Mouse (Mus musculus): ENCODE measurements around the gene Asphd2. TPM values are rescaled to one million over a fixed set of nuclear protein-coding genes. Genes with fewer than 3 reads are reported as not detected.

Asphd2 gene
- polyA plus RNA-seq, 1 experiment from 2014 or later: 106 TPM

DNA sequence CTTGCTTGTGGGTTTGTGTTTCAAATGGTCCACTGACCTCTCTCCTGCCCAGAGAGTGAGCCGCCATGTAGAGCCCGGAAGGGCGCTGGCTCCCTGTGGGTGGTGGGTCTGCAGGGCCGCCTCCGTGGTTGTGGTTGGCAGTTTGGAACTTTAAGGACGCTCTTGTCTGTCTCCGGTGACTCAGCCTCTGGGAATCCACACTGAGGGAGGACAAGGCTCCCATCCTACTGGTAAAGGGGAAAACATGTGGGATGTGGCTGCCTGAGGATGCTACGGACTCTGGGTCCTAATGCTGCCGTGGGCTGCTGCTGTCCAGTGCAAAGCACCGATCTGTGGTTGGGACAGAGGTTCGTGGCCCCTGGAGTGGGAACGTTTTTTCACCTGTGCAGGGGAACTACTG, 26.7 kb downstream of the Asphd2 start:
- H3K9ac ChIP-seq: no peak overlapping the region
- H3K27ac ChIP-seq (replicated peaks): 0 out of 2 replicates have a peak overlapping the region, but pooled peaks have one; percentile 17
- no peak overlapping the region for H3K4me2 ChIP-seq
- H3K27me3 ChIP-seq: no peaks in the 10 kb centered on the region
- H3K36me3 ChIP-seq: peaks cover 35% of the 10 kb centered on the region
- WGBS: 87% methylated on average over 12 of the region's 12 CpGs
- peaks cover 45% of the 10 kb centered on the region for H3K4me1 ChIP-seq (replicated peaks)
- ATAC-seq (ENCODE audit: low FRiP score, low read depth): no peak
- no peaks in the 10 kb centered on the region for H3K9me3 ChIP-seq
- no peak overlapping the region for H3K4me3 ChIP-seq

DNA sequence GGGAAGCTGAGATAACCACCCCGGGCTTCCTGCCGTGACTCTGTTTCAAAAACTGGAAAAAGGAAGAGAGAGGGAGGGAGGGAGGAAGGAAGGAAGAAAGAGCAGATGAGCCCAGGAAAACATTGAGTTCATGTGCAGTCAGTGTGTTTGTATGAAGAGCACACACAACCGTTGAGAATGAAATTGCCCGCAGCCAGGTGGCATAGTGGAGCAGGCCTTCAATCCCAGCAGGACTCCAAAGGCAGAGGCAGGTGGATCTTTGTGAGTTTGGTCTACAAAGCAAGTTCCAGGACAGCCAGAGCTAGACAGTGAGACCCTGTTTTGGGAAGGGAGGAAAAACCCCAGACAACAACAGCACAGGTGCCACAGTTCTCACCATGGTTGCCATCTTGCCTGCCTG, 27.3 kb downstream of the Asphd2 start:
- Histone ChIP-seq H3K4me2 (no peak overlapping the region), H3K27me3 (no peaks in the 10 kb centered on the region), H3K9me3 (no peaks in the 10 kb centered on the region), H3K4me1 (replicated peaks) (peaks cover 39% of the 10 kb centered on the region), H3K4me3 (no peak overlapping the region), H3K9ac (no peak overlapping the region), H3K27ac (replicated peaks) (no peak overlapping the region), H3K36me3 (peaks cover 35% of the 10 kb centered on the region)
- no peak for ATAC-seq (ENCODE audit: low FRiP score, low read depth)
- 84% methylated on average over 4 of the region's 4 CpGs for WGBS

DNA sequence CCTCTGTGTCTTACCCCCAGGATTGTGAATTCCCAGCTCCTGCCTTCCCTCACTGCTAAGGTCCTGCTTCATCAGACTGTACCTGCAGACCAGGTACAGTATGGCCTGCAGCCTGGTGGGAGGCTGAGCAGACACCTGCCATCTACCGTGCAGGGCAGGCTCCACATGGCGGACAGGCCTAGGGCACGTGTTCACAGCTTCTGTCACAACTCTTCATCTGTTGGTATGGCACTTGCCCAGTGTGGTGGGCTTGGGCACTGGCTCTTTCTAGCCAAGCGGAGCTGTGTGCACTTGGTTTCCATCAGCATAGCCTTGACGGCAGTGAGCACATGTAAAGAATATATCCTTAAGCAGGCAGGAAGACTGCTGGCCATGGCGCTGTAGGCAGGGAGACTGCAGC, 27.8 kb downstream of the Asphd2 start:
- Histone ChIP-seq H3K4me1 (replicated peaks) (peaks cover 34% of the 10 kb centered on the region), H3K27ac (replicated peaks) (no peak overlapping the region), H3K36me3 (peaks cover 40% of the 10 kb centered on the region), H3K27me3 (no peaks in the 10 kb centered on the region), H3K4me3 (no peak overlapping the region), H3K9me3 (no peaks in the 10 kb centered on the region), H3K9ac (no peak overlapping the region), H3K4me2 (no peak overlapping the region)
- no peak for ATAC-seq (ENCODE audit: low FRiP score, low read depth)
- WGBS: 98% methylated on average over 6 of the region's 6 CpGs

DNA sequence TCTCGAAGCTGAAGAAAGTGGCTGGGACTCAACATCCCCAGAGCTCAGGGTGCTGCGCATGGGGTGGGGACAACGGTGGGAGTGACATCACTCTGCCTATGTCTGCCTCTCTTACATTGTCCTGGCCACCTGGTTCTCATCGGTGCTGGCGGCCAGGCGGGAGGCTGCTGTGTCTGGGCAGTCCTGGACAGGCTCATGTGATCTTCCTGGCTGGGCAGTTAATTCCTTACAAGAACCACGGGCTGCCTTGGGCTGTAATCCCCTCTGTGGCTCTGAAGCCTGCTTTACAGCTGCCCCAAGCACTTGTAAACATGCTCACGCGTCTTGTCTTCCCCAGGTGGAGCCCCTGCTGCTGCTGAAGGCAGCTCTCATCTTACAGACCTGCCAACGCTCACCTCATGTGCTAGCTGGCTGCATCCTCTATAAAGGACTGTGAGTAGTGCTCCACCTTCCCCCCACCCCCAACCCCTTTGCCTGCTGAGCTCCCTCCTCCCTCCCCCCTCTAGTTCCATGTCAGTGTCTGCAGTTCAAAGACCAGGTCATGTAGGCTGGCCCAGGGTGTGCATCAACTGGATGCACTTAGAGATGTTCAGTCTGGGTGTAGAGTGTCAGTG, 30.4 kb downstream of the Asphd2 start:
- no peaks in the 10 kb centered on the region for H3K27me3 ChIP-seq
- no peaks in the 10 kb centered on the region for H3K9me3 ChIP-seq
- no peak overlapping the region for H3K27ac ChIP-seq (replicated peaks)
- H3K9ac ChIP-seq: no peak overlapping the region
- peaks cover 8% of the 10 kb centered on the region; the same call in 1 of the 2 replicates for H3K4me1 ChIP-seq (replicated peaks)
- no peak overlapping the region for H3K4me2 ChIP-seq
- 75% methylated on average over 10 of the region's 10 CpGs for WGBS
- no peak for ATAC-seq (ENCODE audit: low FRiP score, low read depth)
- peaks cover 35% of the 10 kb centered on the region; the same call in 1 of the 2 replicates for H3K36me3 ChIP-seq
- H3K4me3 ChIP-seq: no peak overlapping the region

DNA sequence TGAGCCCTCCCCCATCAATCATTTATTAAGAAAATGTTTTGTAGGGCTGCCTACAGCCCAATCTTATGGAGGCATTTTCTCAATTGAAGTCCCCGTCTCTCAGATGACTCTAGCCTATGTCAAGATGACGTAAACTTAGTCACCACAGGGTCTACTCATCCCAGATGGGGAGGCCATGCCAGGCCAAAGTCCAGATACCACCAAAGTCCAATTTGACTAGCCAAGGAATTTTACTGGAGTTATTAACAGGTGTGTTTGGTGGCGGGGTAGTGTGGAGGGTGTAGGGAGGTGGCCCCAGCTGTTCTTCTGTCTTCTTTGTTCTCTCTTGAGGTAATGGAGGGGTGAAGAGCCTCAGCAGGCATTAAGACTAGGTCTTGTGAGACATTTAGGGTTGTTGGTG, 34.6 kb downstream of the Asphd2 start:
- WGBS: 98% methylated on average over 3 of the region's 3 CpGs
- no peak overlapping the region for H3K9ac ChIP-seq
- H3K36me3 ChIP-seq: peaks cover 32% of the 10 kb centered on the region
- no peaks in the 10 kb centered on the region for H3K27me3 ChIP-seq
- no peak overlapping the region for H3K27ac ChIP-seq (replicated peaks)
- no peaks in the 10 kb centered on the region for H3K9me3 ChIP-seq
- no peaks in the 10 kb centered on the region for H3K4me1 ChIP-seq (replicated peaks)
- no peak overlapping the region for H3K4me3 ChIP-seq
- no peak for ATAC-seq (ENCODE audit: low FRiP score, low read depth)
- H3K4me2 ChIP-seq: no peak overlapping the region

DNA sequence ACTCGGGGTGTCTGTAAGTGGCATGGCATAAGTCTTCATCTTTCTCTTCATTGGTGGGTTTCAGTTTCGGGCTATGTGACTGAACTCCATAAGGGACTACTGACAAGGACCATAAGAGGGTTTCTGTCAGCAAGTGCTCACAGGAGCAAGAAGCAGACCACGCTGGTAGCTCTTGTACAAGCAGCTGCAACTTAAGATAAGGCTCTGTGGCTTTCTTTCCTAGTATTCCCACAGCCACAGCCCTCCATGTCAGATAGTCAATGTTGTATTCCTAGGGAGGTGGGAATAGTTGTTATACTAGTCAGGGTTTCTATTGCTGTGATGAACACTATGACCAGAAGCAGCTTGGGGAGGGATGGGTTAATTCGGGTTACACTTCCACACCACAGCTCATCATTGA, 35.1 kb downstream of the Asphd2 start:
- no peaks in the 10 kb centered on the region for H3K27me3 ChIP-seq
- 96% methylated on average over 4 of the region's 4 CpGs for WGBS
- H3K4me2 ChIP-seq: no peak overlapping the region
- no peak overlapping the region for H3K9ac ChIP-seq
- no peaks in the 10 kb centered on the region for H3K9me3 ChIP-seq
- ATAC-seq (ENCODE audit: low FRiP score, low read depth): no peak
- H3K27ac ChIP-seq (replicated peaks): no peak overlapping the region
- no peak overlapping the region for H3K4me3 ChIP-seq
- no peaks in the 10 kb centered on the region for H3K4me1 ChIP-seq (replicated peaks)
- peaks cover 32% of the 10 kb centered on the region for H3K36me3 ChIP-seq

DNA sequence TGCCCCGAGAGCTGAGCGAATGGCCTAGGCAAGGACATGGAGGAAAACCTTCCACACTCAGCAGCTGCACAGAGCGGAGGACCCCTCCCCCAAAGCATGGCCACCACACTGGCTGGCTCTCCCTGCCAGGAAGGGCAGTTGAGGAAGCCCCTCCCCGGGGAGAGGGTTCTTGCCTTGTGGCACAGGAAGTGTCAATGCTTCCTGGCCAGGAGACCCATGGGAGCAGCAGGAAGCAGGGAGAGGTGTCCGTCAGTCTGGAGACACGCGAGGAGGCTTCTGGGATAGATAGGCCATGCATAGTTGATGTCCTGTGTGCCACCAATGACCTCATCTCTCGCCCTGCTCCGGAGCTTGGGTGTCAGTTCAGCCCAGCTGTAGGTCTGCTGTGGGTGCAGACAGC, 38.3 kb downstream of the Asphd2 start:
- H3K4me3 ChIP-seq: no peak overlapping the region
- no peak for ATAC-seq (ENCODE audit: low FRiP score, low read depth)
- H3K36me3 ChIP-seq: peaks cover 18% of the 10 kb centered on the region
- H3K9me3 ChIP-seq: no peaks in the 10 kb centered on the region
- H3K9ac ChIP-seq: no peak overlapping the region
- no peak overlapping the region for H3K27ac ChIP-seq (replicated peaks)
- WGBS: 94% methylated on average over 9 of the region's 9 CpGs
- H3K27me3 ChIP-seq: no peaks in the 10 kb centered on the region
- no peaks in the 10 kb centered on the region for H3K4me1 ChIP-seq (replicated peaks)
- no peak overlapping the region for H3K4me2 ChIP-seq

DNA sequence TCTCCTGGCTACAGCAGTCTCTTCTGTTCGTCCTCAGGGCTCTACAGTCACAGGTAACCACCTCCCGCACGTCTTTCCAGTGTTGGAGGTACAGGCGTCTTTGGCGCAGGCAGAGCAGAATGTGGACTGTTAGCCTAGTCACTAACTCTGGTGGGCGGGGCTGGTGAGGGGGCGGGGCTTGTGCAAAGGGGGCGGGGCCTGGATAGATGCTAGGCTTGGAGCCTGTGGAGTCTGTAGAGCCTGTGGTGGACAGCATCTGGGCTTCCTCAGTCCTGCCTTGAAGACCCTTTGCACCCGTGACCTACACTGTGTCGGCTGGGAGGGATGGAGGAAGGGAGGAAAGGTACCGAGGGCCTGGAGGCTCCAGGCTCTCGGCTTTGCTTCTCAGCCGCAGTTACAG, 38.8 kb downstream of the Asphd2 start, which contains the start of gene Gm6583:
Gene Gm6583 (minus strand): TSS at position 124 of the 400 bp plus-strand sequence.
- Histone ChIP-seq H3K4me3 (no peak within 1 kb of the TSS), H3K36me3 (peaks cover 20% of the 10 kb centered on the region), H3K9me3 (no peaks in the 10 kb centered on the region), H3K4me2 (no peak within 1 kb of the TSS), H3K27me3 (no peaks in the 10 kb centered on the region), H3K9ac (no peak within 1 kb of the TSS), H3K27ac (replicated peaks) (no peak within 1 kb of the TSS), H3K4me1 (replicated peaks) (no peaks in the 10 kb centered on the region)
- 63% methylated on average over 13 of the region's 13 CpGs for WGBS
- ATAC-seq (ENCODE audit: low FRiP score, low read depth): no peak

DNA sequence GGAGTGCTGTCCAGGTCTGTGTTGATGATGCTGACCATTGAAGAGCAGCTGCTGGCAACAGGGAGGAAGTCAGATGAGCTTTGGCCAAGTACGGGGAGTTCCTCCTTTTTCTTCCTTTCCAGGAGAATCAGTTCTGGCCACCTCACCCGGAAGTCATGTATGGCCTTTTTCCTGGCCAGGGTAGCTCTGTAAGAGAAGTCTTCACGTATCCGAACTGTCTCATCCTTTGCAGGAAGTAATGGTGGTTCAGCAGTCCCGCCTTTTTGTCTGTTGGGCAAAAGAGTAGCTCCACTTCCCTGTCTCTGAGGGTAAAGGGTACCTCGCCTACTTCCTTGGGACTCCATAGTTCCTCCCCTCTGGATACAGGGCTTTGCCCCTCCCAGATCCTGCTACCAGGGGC, 39.2 kb downstream of the Asphd2 start:
- 94% methylated on average over 6 of the region's 6 CpGs for WGBS
- H3K27ac ChIP-seq (replicated peaks): no peak overlapping the region
- no peak overlapping the region for H3K4me2 ChIP-seq
- no peak overlapping the region for H3K4me3 ChIP-seq
- H3K9me3 ChIP-seq: no peaks in the 10 kb centered on the region
- no peaks in the 10 kb centered on the region for H3K4me1 ChIP-seq (replicated peaks)
- H3K27me3 ChIP-seq: no peaks in the 10 kb centered on the region
- no peak overlapping the region for H3K9ac ChIP-seq
- no peak for ATAC-seq (ENCODE audit: low FRiP score, low read depth)
- H3K36me3 ChIP-seq: peaks cover 23% of the 10 kb centered on the region

DNA sequence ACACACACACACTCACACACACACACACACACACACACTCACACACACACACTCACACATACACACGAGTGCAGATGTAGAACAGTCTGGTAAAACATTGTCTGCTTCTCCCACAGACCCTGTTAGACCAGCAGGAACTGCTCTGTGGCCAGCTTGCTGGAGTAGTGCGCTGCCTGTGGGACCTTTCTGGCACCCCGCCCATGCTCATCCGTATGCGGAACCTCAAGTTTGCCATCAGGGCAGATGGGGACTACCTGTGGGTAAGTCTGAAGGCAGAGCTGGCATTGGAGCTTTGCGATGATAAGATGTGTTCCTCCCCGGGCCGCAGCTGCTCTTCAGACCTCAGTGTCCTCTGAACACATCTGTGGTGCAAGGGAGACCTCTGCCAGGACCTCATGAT, 45.5 kb downstream of the Asphd2 start:
- Histone ChIP-seq H3K27ac (replicated peaks) (no peak overlapping the region), H3K4me3 (no peak overlapping the region), H3K4me1 (replicated peaks) (peaks cover 25% of the 10 kb centered on the region), H3K9ac (no peak overlapping the region), H3K27me3 (no peaks in the 10 kb centered on the region), H3K36me3 (peaks cover 34% of the 10 kb centered on the region), H3K9me3 (no peaks in the 10 kb centered on the region), H3K4me2 (no peak overlapping the region)
- WGBS: 82% methylated on average over 8 of the region's 8 CpGs
- ATAC-seq (ENCODE audit: low FRiP score, low read depth): no peak

DNA sequence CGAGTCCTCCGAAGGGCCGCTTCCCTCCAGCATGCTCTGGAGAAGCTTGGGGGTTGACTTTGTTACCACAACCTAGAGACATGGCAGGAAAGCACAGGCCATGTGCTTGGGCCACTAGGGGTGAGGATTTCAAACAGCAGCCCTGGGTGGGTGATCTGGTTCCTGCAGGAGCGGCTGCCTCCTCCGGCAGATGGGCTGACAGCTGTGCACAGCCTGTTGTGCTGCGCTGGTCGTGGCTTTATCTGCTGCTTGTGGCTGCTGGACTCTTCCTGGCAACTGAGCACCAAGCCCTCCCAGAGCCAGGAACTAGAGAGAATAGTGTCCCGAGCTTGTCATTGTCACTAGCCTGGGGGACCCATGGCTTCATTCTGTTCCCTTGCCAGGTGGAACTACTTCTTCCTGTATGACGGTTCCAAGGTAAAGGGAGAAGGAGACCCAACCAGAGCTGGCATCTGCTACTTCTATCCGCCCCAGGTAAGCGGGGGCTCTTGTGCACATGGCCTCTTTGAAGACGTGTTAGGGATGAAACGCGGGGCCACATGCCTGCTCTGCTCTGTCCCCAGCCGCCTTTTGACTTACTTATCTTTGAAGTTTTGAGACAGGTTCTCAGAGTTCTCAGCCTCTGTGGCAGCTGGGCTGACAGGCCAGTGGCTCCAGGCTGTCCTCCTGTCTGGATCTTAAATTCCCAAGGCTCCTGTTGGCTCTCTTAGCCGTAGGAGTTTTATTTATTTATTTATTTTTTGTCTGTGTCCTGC, 48.3 kb downstream of the Asphd2 start:
- Histone ChIP-seq H3K27me3 (no peaks in the 10 kb centered on the region), H3K27ac (replicated peaks) (no peak overlapping the region), H3K4me1 (replicated peaks) (peaks cover 47% of the 10 kb centered on the region), H3K4me2 (no peak overlapping the region), H3K9me3 (no peaks in the 10 kb centered on the region), H3K9ac (no peak overlapping the region), H3K4me3 (no peak overlapping the region), H3K36me3 (peaks cover 31% of the 10 kb centered on the region)
- ATAC-seq (ENCODE audit: low FRiP score, low read depth): no peak
- WGBS: 83% methylated on average over 16 of the region's 16 CpGs

DNA sequence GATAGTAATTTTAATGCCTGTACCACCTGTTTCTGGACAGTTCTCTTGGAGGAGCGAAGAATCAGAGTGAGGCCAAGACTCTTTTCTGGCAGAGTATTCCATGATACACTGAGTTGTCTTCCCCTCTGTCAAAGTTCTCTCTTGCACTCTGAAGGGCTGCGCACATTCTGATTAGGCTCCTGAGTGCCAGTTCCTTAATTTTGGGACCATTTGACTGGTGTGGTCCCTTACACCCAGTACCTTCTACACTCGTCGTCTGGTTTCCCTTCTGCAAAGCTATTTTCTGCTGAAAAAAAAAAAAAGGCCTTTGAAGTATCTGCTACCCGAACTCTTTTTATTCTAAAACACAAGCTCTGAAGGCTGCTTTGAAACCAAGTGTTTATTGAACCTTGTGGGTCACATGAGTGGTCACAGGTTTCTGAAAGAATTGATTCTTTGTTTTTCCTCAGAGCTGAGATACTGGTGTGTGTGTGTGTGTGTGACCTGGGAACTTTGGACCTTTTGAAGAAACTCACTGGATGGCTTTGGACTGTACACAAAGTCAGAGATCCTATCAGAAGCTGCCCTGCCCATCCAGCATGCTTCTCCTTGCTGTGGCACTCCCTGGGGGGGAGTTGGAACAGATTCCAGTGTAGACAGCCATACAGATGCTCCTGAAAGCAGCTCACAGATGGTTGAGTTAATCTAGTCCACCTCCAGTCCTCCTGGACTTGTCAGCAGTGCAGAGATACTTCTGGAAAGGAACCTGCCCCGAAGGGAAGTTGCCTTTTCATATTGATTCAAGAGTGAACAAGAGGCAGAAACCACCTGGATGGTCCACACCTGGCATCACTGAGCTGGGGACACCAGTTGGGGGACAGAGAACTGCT, 50.3 kb downstream of the Asphd2 start:
- no peak overlapping the region for H3K4me3 ChIP-seq
- no peak overlapping the region for H3K4me2 ChIP-seq
- WGBS: 75% methylated on average over 6 of the region's 6 CpGs
- no peak for ATAC-seq (ENCODE audit: low FRiP score, low read depth)
- peaks cover 47% of the 10 kb centered on the region for H3K4me1 ChIP-seq (replicated peaks)
- H3K27ac ChIP-seq (replicated peaks): no peak overlapping the region
- no peaks in the 10 kb centered on the region for H3K9me3 ChIP-seq
- H3K27me3 ChIP-seq: no peaks in the 10 kb centered on the region
- H3K9ac ChIP-seq: no peak overlapping the region
- peaks cover 16% of the 10 kb centered on the region for H3K36me3 ChIP-seq

Data from hindbrain, embryonic 15.5 days (tissue).